Mouse (Mus musculus) liver, embryonic 12.5 days (tissue): ENCODE results near the gene Pter. TPM values are rescaled to one million over a fixed set of nuclear protein-coding genes. Genes with fewer than 3 reads are reported as not detected.

Source experiments
- ATAC-seq: fragments of 200-750 bp; cut with Nextera tagmentation; 2 replicates; pipeline ENCODE4 v1.8.0; 2017; ENCODE audit warnings: moderate number of reproducible peaks, mild to moderate bottlenecking, moderate library complexity
- H3K27ac ChIP-seq: fragments of 300-500 bp; sonication (generic); 2 replicates; pipeline ENCODE4 v1.5.1; 2016; ENCODE audit warnings: mild to moderate bottlenecking
- H3K27me3 ChIP-seq: fragments of 300-500 bp; sonication (generic); replicated peaks from 2 replicates; pipeline ENCODE4 v1.6.1; 2016; ENCODE audit warnings: mild to moderate bottlenecking, moderate library complexity
- H3K36me3 ChIP-seq: fragments of 300-500 bp; sonication (generic); 2 replicates; pipeline ENCODE4 v1.6.1; 2016; ENCODE audit warnings: mild to moderate bottlenecking, moderate library complexity
- H3K4me1 ChIP-seq: fragments of 300-500 bp; sonication (generic); 2 replicates; pipeline ENCODE4 v1.6.1; 2016
- H3K4me2 ChIP-seq: fragments of 300-500 bp; sonication (generic); 2 replicates; pipeline ENCODE4 v1.6.1; 2016; ENCODE audit warnings: mild to moderate bottlenecking, moderate library complexity
- H3K4me3 ChIP-seq: fragments of 300-500 bp; sonication (generic); 2 replicates; pipeline ENCODE4 v1.5.1; 2016; ENCODE audit warnings: mild to moderate bottlenecking, moderate library complexity
- H3K9ac ChIP-seq: fragments of 300-500 bp; sonication (generic); 2 replicates; pipeline ENCODE4 v1.6.1; 2016; ENCODE audit warnings: mild to moderate bottlenecking, moderate library complexity
- H3K9me3 ChIP-seq: fragments of 300-500 bp; sonication (generic); replicated peaks from 2 replicates; pipeline ENCODE4 v1.6.1; 2016; ENCODE audit warnings: mild to moderate bottlenecking, moderate library complexity
- WGBS: fragments of 180-500 bp; shearing (Covaris S2); methylation state at CpG from one replicate; pipeline ENCODE4 v1.1.7; 2016; ENCODE audit not compliant: insufficient replicate concordance; 5-methylcytosine and 5-hydroxymethylcytosine counted together
- polyA plus RNA-seq: library from polyadenylated mRNA; unstranded; fragments of >200 nt; fragmentation: Nextera tagmentation; extraction: Ambion mirVana; gene quantifications from 2 replicates; pipeline ENCODE4 v1.2.1, GENCODE M21; 2016

The Pter gene
- polyA plus RNA-seq, 1 experiment from 2014 or later, result 27.7 TPM

- no peak for ATAC-seq
- no peak overlapping the region for H3K9ac ChIP-seq
- H3K4me2 ChIP-seq, result no peak overlapping the region
- H3K4me1 ChIP-seq, result no peaks in the 10 kb centered on the region
- H3K4me3 ChIP-seq, result no peak overlapping the region
- H3K9me3 ChIP-seq, result no peaks in the 10 kb centered on the region
- no peaks in the 10 kb centered on the region for H3K27me3 ChIP-seq
- no peak overlapping the region for H3K27ac ChIP-seq
- 0 out of 2 replicates have a peak, but pooled peaks cover 4% of the 10 kb centered on the region for H3K36me3 ChIP-seq
- whole genome bisulfite sequencing, result 79% methylated on average over 10 of the region's 10 CpGs
Observed at GRCm38 (mm10) chr2:12937461-12938217, 13.8 kb downstream of the Pter start.

- H3K36me3 ChIP-seq, result 0 out of 2 replicates have a peak, but pooled peaks cover 4% of the 10 kb centered on the region
- H3K9me3 ChIP-seq, result no peaks in the 10 kb centered on the region
- no peak for ATAC-seq
- 69% methylated on average over 2 of the region's 2 CpGs for WGBS
- H3K4me3 ChIP-seq, result no peak overlapping the region
- H3K4me2 ChIP-seq, result no peak overlapping the region
- no peak overlapping the region for H3K9ac ChIP-seq
- H3K27me3 ChIP-seq, result no peaks in the 10 kb centered on the region
- H3K4me1 ChIP-seq, result no peaks in the 10 kb centered on the region
- H3K27ac ChIP-seq, result no peak overlapping the region
Observed at GRCm38 (mm10) chr2:12938641-12939040, 14.8 kb downstream of the Pter start.

- H3K4me2 ChIP-seq, result no peak overlapping the region
- H3K9ac ChIP-seq, result no peak overlapping the region
- no peaks in the 10 kb centered on the region for H3K27me3 ChIP-seq
- ATAC-seq, result no peak
- no peaks in the 10 kb centered on the region for H3K4me1 ChIP-seq
- no peaks in the 10 kb centered on the region for H3K36me3 ChIP-seq
- H3K4me3 ChIP-seq, result no peak overlapping the region
- no peak overlapping the region for H3K27ac ChIP-seq
- no peaks in the 10 kb centered on the region for H3K9me3 ChIP-seq
Observed at GRCm38 (mm10) chr2:12956703-12957424, 33.0 kb downstream of the Pter start.

GRCm38 (mm10) chr2:12970049-12970724 is 46.3 kb downstream of the Pter start:
- Histone ChIP-seq H3K4me3 (no peak overlapping the region), H3K9ac (no peak overlapping the region), H3K36me3 (no peaks in the 10 kb centered on the region), H3K4me2 (no peak overlapping the region), H3K9me3 (no peaks in the 10 kb centered on the region), H3K27me3 (no peaks in the 10 kb centered on the region), H3K27ac (no peak overlapping the region), H3K4me1 (no peaks in the 10 kb centered on the region)
- ATAC-seq, result no peak
- 73% methylated on average over 12 of the region's 12 CpGs for WGBS

- Histone ChIP-seq H3K36me3 (0 out of 2 replicates have a peak, but pooled peaks cover 5% of the 10 kb centered on the region), H3K4me3 (no peak overlapping the region), H3K9ac (no peak overlapping the region), H3K27ac (no peak overlapping the region), H3K27me3 (no peaks in the 10 kb centered on the region), H3K4me2 (no peak overlapping the region), H3K9me3 (no peaks in the 10 kb centered on the region), H3K4me1 (no peaks in the 10 kb centered on the region)
- WGBS, result 72% methylated on average over 2 of the region's 2 CpGs
- no peak for ATAC-seq
Observed at GRCm38 (mm10) chr2:12973752-12974151, 49.9 kb downstream of the Pter start.

GRCm38 (mm10) chr2:12977367-12977766 is 53.5 kb downstream of the Pter start:
- H3K36me3 ChIP-seq, result peaks cover 14% of the 10 kb centered on the region; the same call in 1 of the 2 replicates
- no peak for ATAC-seq
- H3K4me3 ChIP-seq, result no peak overlapping the region
- no peak overlapping the region for H3K4me2 ChIP-seq
- no peaks in the 10 kb centered on the region for H3K9me3 ChIP-seq
- WGBS, result 81% methylated on average over 7 of the region's 7 CpGs
- no peak overlapping the region for H3K27ac ChIP-seq
- H3K9ac ChIP-seq, result no peak overlapping the region
- H3K4me1 ChIP-seq, result no peaks in the 10 kb centered on the region
- no peaks in the 10 kb centered on the region for H3K27me3 ChIP-seq

GRCm38 (mm10) chr2:12978771-12979170 is 54.9 kb downstream of the Pter start:
- H3K9me3 ChIP-seq, result no peaks in the 10 kb centered on the region
- no peak for ATAC-seq
- H3K4me2 ChIP-seq, result no peak overlapping the region
- H3K9ac ChIP-seq, result no peak overlapping the region
- H3K4me1 ChIP-seq, result no peaks in the 10 kb centered on the region
- peaks cover 14% of the 10 kb centered on the region; the same call in 1 of the 2 replicates for H3K36me3 ChIP-seq
- H3K4me3 ChIP-seq, result no peak overlapping the region
- H3K27ac ChIP-seq, result no peak overlapping the region
- 79% methylated on average over 4 of the region's 4 CpGs for WGBS
- no peaks in the 10 kb centered on the region for H3K27me3 ChIP-seq

- Histone ChIP-seq H3K27ac (no peak overlapping the region), H3K4me1 (no peaks in the 10 kb centered on the region), H3K4me3 (no peak overlapping the region), H3K36me3 (peaks cover 6% of the 10 kb centered on the region; the same call in 1 of the 2 replicates), H3K27me3 (no peaks in the 10 kb centered on the region), H3K4me2 (no peak overlapping the region), H3K9ac (no peak overlapping the region), H3K9me3 (no peaks in the 10 kb centered on the region)
- ATAC-seq, result no peak
- WGBS, result 75% methylated on average over 4 of the region's 4 CpGs
Observed at GRCm38 (mm10) chr2:12984901-12985732, 61.3 kb downstream of the Pter start.

GRCm38 (mm10) chr2:13000026-13000425 is 76.2 kb downstream of the Pter start:
- H3K9me3 ChIP-seq, result no peaks in the 10 kb centered on the region
- no peak for ATAC-seq
- WGBS, result 71% methylated on average over 2 of the region's 2 CpGs
- no peak overlapping the region for H3K4me2 ChIP-seq
- no peak overlapping the region for H3K4me3 ChIP-seq
- no peak overlapping the region for H3K9ac ChIP-seq
- H3K36me3 ChIP-seq, result no peaks in the 10 kb centered on the region
- H3K4me1 ChIP-seq, result no peaks in the 10 kb centered on the region
- H3K27ac ChIP-seq, result no peak overlapping the region
- H3K27me3 ChIP-seq, result no peaks in the 10 kb centered on the region

GRCm38 (mm10) chr2:13008433-13008832 is 84.6 kb downstream of the Pter start:
- no peak overlapping the region for H3K27ac ChIP-seq
- peaks cover 53% of the 10 kb centered on the region for H3K27me3 ChIP-seq

GRCm38 (mm10) chr2:13009261-13009972 is 85.6 kb downstream of the Pter start:
- peaks cover 59% of the 10 kb centered on the region for H3K27me3 ChIP-seq
- peaks cover 23% of the 10 kb centered on the region for H3K4me1 ChIP-seq
- H3K4me3 ChIP-seq, result peak overlapping the region; percentile 47
- no peak for ATAC-seq
- H3K9ac ChIP-seq, result no peak overlapping the region
- H3K27ac ChIP-seq, result no peak overlapping the region
- WGBS, result 9% methylated on average over 18 of the region's 18 CpGs
- H3K9me3 ChIP-seq, result no peaks in the 10 kb centered on the region
- peak overlapping the region; percentile 66 for H3K4me2 ChIP-seq
- no peaks in the 10 kb centered on the region for H3K36me3 ChIP-seq

More at GRCm38 (mm10) chr2:13008433-13008832, 84.6 kb downstream of the Pter start:
- Histone ChIP-seq H3K4me1 (peaks cover 23% of the 10 kb centered on the region), H3K9me3 (no peaks in the 10 kb centered on the region), H3K9ac (no peak overlapping the region), H3K36me3 (no peaks in the 10 kb centered on the region), H3K4me3 (no peak overlapping the region), H3K4me2 (no peak overlapping the region)
- ATAC-seq, result no peak
- WGBS, result 69% methylated on average over 1 of the region's 1 CpGs
